In genomic region chr12:86973706-86974105, GRCm38 (mm10) we compare ENCODE assay signal across 10 mouse cellular contexts. TPM values are rescaled to one million over a fixed set of nuclear protein-coding genes. Genes with fewer than 3 reads are reported as not detected.
DNase-seq lines count a peak whose midpoint lies in the region; ATAC-seq and TF ChIP-seq lines count a peak whose summit lies in the region.
"Had no signal": no experiment of that assay in that cellular context is flagged by ENCODE, and none has a peak within 500 bp of the region (broad histone marks: within the 10 kb centered on the region; RNA-seq: fewer than 3 reads in every experiment).

No protein-coding gene starts in this region.

- H3K27ac ChIP-seq in lung, embryonic 15.5 days = peak overlapping the region; percentile 76
- H3K27ac ChIP-seq in lung, postnatal 0 days (ENCODE audit: low read length) = no peak overlapping the region
- peak overlapping the region; percentile 78 for H3K27ac ChIP-seq in forebrain, embryonic 12.5 days

- no peak overlapping the region for H3K9ac ChIP-seq in lung, embryonic 15.5 days
- no peak overlapping the region for H3K9ac ChIP-seq in lung, postnatal 0 days (replicated peaks; ENCODE audit: low read depth)
- no peak overlapping the region for H3K9ac ChIP-seq in forebrain, embryonic 12.5 days

- peak; percentile 56 to 82 for DNase-seq in frontal cortex, adult 2 months (ENCODE audit: extremely low spot score in 1 of 2, low spot score in 1 of 2)
- DNase-seq in frontal cortex, postnatal 25 days (ENCODE audit: low spot score in 2 of 2) = no peak
- no peak for DNase-seq in lung, postnatal 0 days (ENCODE audit: low spot score)
- DNase-seq in right cerebral cortex, postnatal 36 days (ENCODE audit: low spot score in 2 of 2) = peak; percentile 69 to 84
- DNase-seq in embryo, embryonic 10 days (ENCODE audit: low spot score) = no peak

- WGBS in lung, embryonic 15.5 days = 29% methylated on average over 8 of the region's 8 CpGs
- WGBS in lung, postnatal 0 days = 32% methylated on average over 8 of the region's 8 CpGs
- WGBS in forebrain, embryonic 12.5 days = 29% methylated on average over 8 of the region's 8 CpGs

- no peak for TF ChIP-seq CTCF in lung, postnatal 0 days (IDR thresholded peaks at IDR 0.05)

- H3K9me3 ChIP-seq in lung, embryonic 15.5 days = no peaks in the 10 kb centered on the region
- H3K9me3 ChIP-seq in lung, postnatal 0 days (ENCODE audit: low read length) = no peaks in the 10 kb centered on the region
- no peaks in the 10 kb centered on the region for H3K9me3 ChIP-seq in forebrain, embryonic 12.5 days
- H3K9me3 ChIP-seq: megakaryocyte, embryonic 14.5 days had no signal

- peaks cover 7% of the 10 kb centered on the region for H3K27me3 ChIP-seq in lung, embryonic 15.5 days
- no peaks in the 10 kb centered on the region for H3K27me3 ChIP-seq in lung, postnatal 0 days (replicated peaks; ENCODE audit: insufficient read depth, low read length)
- H3K27me3 ChIP-seq in forebrain, embryonic 12.5 days = peaks cover 23% of the 10 kb centered on the region

- no peak overlapping the region for H3K4me3 ChIP-seq in lung, embryonic 15.5 days
- H3K4me3 ChIP-seq in lung, postnatal 0 days (ENCODE audit: low read depth, low read length) = no peak overlapping the region
- H3K4me3 ChIP-seq in forebrain, embryonic 12.5 days (replicated peaks) = no peak overlapping the region

- H3K4me2 ChIP-seq in lung, embryonic 15.5 days = no peak overlapping the region
- H3K4me2 ChIP-seq in lung, postnatal 0 days (replicated peaks; ENCODE audit: low read depth, low read length) = no peak overlapping the region
- H3K4me2 ChIP-seq in forebrain, embryonic 12.5 days = peak overlapping the region; percentile 64

- TF ChIP-seq EP300 in lung, postnatal 0 days (IDR thresholded peaks at IDR 0.05) = no peak

- H3K4me1 ChIP-seq in lung, embryonic 15.5 days = peaks cover 38% of the 10 kb centered on the region
- H3K4me1 ChIP-seq in lung, postnatal 0 days (ENCODE audit: insufficient read depth, low read depth, low read length) = peaks cover 17% of the 10 kb centered on the region
- H3K4me1 ChIP-seq in forebrain, embryonic 12.5 days = peaks cover 43% of the 10 kb centered on the region

- no peaks in the 10 kb centered on the region for H3K36me3 ChIP-seq in lung, embryonic 15.5 days
- no peaks in the 10 kb centered on the region for H3K36me3 ChIP-seq in lung, postnatal 0 days (ENCODE audit: insufficient read depth, low read length)
- no peaks in the 10 kb centered on the region for H3K36me3 ChIP-seq in forebrain, embryonic 12.5 days (replicated peaks)

- ATAC-seq in lung, embryonic 15.5 days (ENCODE audit: borderline replicate concordance, extremely low read depth, low FRiP score, low TSS enrichment) = no peak
- no peak for ATAC-seq in lung, postnatal 0 days
- ATAC-seq in forebrain, embryonic 12.5 days (ENCODE audit: low FRiP score) = no peak
- no peak for ATAC-seq in monocyte, adult 5-6 weeks (replicated peaks; ENCODE audit: insufficient number of reproducible peaks, low FRiP score, low TSS enrichment, poor library complexity, severe bottlenecking)
- ATAC-seq: CD4-positive, CD25-positive, alpha-beta regulatory T cell, adult 4 months had no signal

RNA-seq across cellular contexts. Expression of gene Zdhhc22, which starts 16.5 kb away (rescaled TPM):
- polyA plus RNA-seq in frontal cortex, adult 2 months (2012; rRNA removed) = 35.4 and 41.3 TPM in 2 replicates
- polyA plus RNA-seq in lung, embryonic 15.5 days (2015; fragmentation: Nextera tagmentation; extraction: Ambion mirVana) = 0.12 TPM in 1 of 2 replicates, not detected in the other
- polyA plus RNA-seq in lung, postnatal 0 days (2015; fragmentation: Nextera tagmentation; extraction: Ambion mirVana) = 0.04 TPM in 1 of 2 replicates, not detected in the other
- 1.1 and 1.6 TPM in 2 replicates for polyA plus RNA-seq in forebrain, embryonic 12.5 days (2016; fragmentation: Nextera tagmentation; extraction: Ambion mirVana)
- total RNA-seq in monocyte, adult 5-6 weeks (2017) = 0.38 TPM in 1 of 3 replicates, not detected in the others

RNA-seq across cellular contexts. Expression of gene Cipc, which starts 26.9 kb away (rescaled TPM):
- polyA plus RNA-seq in frontal cortex, adult 2 months (2012; rRNA removed) = 76.1 and 78.2 TPM in 2 replicates
- 18.0 and 19.2 TPM in 2 replicates for polyA plus RNA-seq in lung, embryonic 15.5 days (2015; fragmentation: Nextera tagmentation; extraction: Ambion mirVana)
- polyA plus RNA-seq in lung, postnatal 0 days (2015; fragmentation: Nextera tagmentation; extraction: Ambion mirVana) = 12.5 and 14.8 TPM in 2 replicates
- polyA plus RNA-seq in forebrain, embryonic 12.5 days (2016; fragmentation: Nextera tagmentation; extraction: Ambion mirVana) = 49.5 and 51.4 TPM in 2 replicates
- total RNA-seq in monocyte, adult 5-6 weeks (2017) = 25.1 to 34.7 TPM (median 25.9 TPM) in 3 replicates

RNA-seq across cellular contexts. Expression of gene Tmem63c, which starts 47.4 kb away (rescaled TPM):
- 26.0 and 31.8 TPM in 2 replicates for polyA plus RNA-seq in frontal cortex, adult 2 months (2012; rRNA removed)
- polyA plus RNA-seq in lung, embryonic 15.5 days (2015; fragmentation: Nextera tagmentation; extraction: Ambion mirVana) = 0.06 and 0.07 TPM in 2 replicates
- polyA plus RNA-seq in lung, postnatal 0 days (2015; fragmentation: Nextera tagmentation; extraction: Ambion mirVana) = 0.11 and 0.12 TPM in 2 replicates
- polyA plus RNA-seq in forebrain, embryonic 12.5 days (2016; fragmentation: Nextera tagmentation; extraction: Ambion mirVana) = 1.5 and 1.6 TPM in 2 replicates
- not detected in 3 replicates for total RNA-seq in monocyte, adult 5-6 weeks (2017)

Comparison
In these comparisons a context has a peak if more than half of its experiments do, and no peak if none do; other contexts are left out.
1. DNase-seq: peak in frontal cortex, adult 2 months (2 of 2) and right cerebral cortex, postnatal 36 days (2 of 2); none in frontal cortex, postnatal 25 days (0 of 2), lung, postnatal 0 days (single experiment) and embryo, embryonic 10 days (single experiment).
2. RNA of gene Zdhhc22, which starts 16.5 kb away (polyA plus RNA-seq): 35.4 to 41.3 TPM in frontal cortex, adult 2 months; 1.1 to 1.6 TPM in forebrain, embryonic 12.5 days, 0.12 TPM in lung, embryonic 15.5 days and 0.04 TPM in lung, postnatal 0 days; every median in the first group is over 10 times any median in the second.
3. RNA of gene Tmem63c, which starts 47.4 kb away (polyA plus RNA-seq): 26.0 to 31.8 TPM in frontal cortex, adult 2 months; 1.5 to 1.6 TPM in forebrain, embryonic 12.5 days, 0.11 to 0.12 TPM in lung, postnatal 0 days and 0.06 to 0.07 TPM in lung, embryonic 15.5 days; every median in the first group is over 10 times any median in the second.